Mouse (Mus musculus) CH12.LX (cell line): Measurements from ENCODE around the gene Alk. TPM values are rescaled to one million over a fixed set of nuclear protein-coding genes. Genes with fewer than 3 reads are reported as not detected.

ENCODE experiments used
- DNase-seq: peaks from one replicate; pipeline ENCODE4 v3.0.0-alpha.2; 2013; ENCODE audit errors: extremely low read depth
- H3K27ac ChIP-seq: 2 replicates; pipeline ENCODE4 v1.5.1; 2012; ENCODE audit warnings: low read depth, mild to moderate bottlenecking, control low read depth, moderate library complexity; ENCODE audit not compliant: insufficient read depth
- H3K27me3 ChIP-seq: replicated peaks from 2 replicates; pipeline ENCODE3; 2012; ENCODE audit warnings: inconsistent platforms
- H3K36me3 ChIP-seq, 2 experiments: replicated peaks in 1 of 2; 2 replicates each; pipeline versions ENCODE3 to v1.6.1; 2012; ENCODE audit warnings: inconsistent platforms in 1 of 2, low read length in 1 of 2, mild to moderate bottlenecking in 1 of 2, mixed read lengths in 1 of 2, moderate library complexity in 1 of 2; ENCODE audit not compliant: control insufficient read depth in 1 of 2, insufficient read depth in 1 of 2
- H3K4me1 ChIP-seq, 2 experiments: 2 replicates each; pipeline ENCODE4 v1.6.1; 2012; ENCODE audit warnings: inconsistent platforms in 1 of 2, moderate library complexity in 1 of 2; ENCODE audit not compliant: insufficient read depth in 2 of 2, control insufficient read depth in 1 of 2
- H3K4me2 ChIP-seq: 2 replicates; pipeline ENCODE4 v1.6.1; 2012; ENCODE audit warnings: low read depth, mild to moderate bottlenecking, control low read depth; ENCODE audit not compliant: poor library complexity, insufficient read depth, severe bottlenecking
- H3K4me3 ChIP-seq, 3 experiments: fragments of 150-350 bp in 1 of 3; sonication (generic) in 1 of 3; replicated peaks in 1 of 3; 2 replicates each; pipeline versions ENCODE3 to v1.5.1; 2011 to 2012; ENCODE audit warnings: low read depth in 2 of 3, low read length in 2 of 3, mild to moderate bottlenecking in 2 of 3, moderate library complexity in 2 of 3, control low read depth in 1 of 3, improper control_type of control experiment in 1 of 3, inconsistent platforms in 1 of 3, mixed read lengths in 1 of 3; ENCODE audit not compliant: poor library complexity in 1 of 3
- H3K79me2 ChIP-seq: replicated peaks from 2 replicates; pipeline ENCODE4 v1.6.1; 2012; ENCODE audit warnings: mild to moderate bottlenecking, moderate library complexity; ENCODE audit not compliant: control insufficient read depth, poor library complexity, insufficient read depth, severe bottlenecking; ENCODE audit errors: extremely low read depth
- H3K9ac ChIP-seq: 2 replicates; pipeline ENCODE4 v1.6.1; 2012; ENCODE audit warnings: low read depth, mild to moderate bottlenecking, control low read depth, moderate library complexity; ENCODE audit not compliant: insufficient read depth
- H3K9me3 ChIP-seq: replicated peaks from 2 replicates; pipeline ENCODE3; 2012; ENCODE audit warnings: low read length, inconsistent platforms, mixed read lengths
- BHLHE40 ChIP-seq: IDR thresholded peaks from 2 replicates; pipeline ENCODE4 v1.6.1; 2011; ENCODE audit warnings: mild to moderate bottlenecking, low read depth, low read length, improper control_type of control experiment
- CHD1 ChIP-seq: IDR thresholded peaks from 2 replicates; pipeline ENCODE4 v1.6.1; 2012; ENCODE audit warnings: low read depth, low read length, improper control_type of control experiment, inconsistent platforms
- CTCF ChIP-seq, 2 experiments: IDR thresholded peaks in 1 of 2; conservative IDR thresholded peaks in 1 of 2; 2 replicates each; pipeline ENCODE4 v1.5.1; 2011 to 2012; ENCODE audit warnings: low read depth in 2 of 2, low read length in 2 of 2, improper control_type of control experiment in 1 of 2, inconsistent platforms in 1 of 2, mild to moderate bottlenecking in 1 of 2, moderate library complexity in 1 of 2
- ELF1 ChIP-seq: IDR thresholded peaks from 2 replicates; pipeline ENCODE4 v1.6.1; 2014; ENCODE audit warnings: low read depth, mild to moderate bottlenecking, inconsistent platforms, low read length, improper control_type of control experiment
- EP300 ChIP-seq: IDR thresholded peaks from 2 replicates; pipeline ENCODE4 v1.6.1; 2011; ENCODE audit warnings: low read length, improper control_type of control experiment
- ETS1 ChIP-seq: conservative IDR thresholded peaks from 2 replicates; pipeline ENCODE4 v1.6.1; 2012; ENCODE audit warnings: low read depth, mild to moderate bottlenecking, inconsistent platforms, low read length, improper control_type of control experiment, moderate library complexity
- GABPA ChIP-seq: IDR thresholded peaks from 2 replicates; pipeline ENCODE4 v1.6.1; 2012; ENCODE audit warnings: low read depth, low read length, improper control_type of control experiment, inconsistent platforms; ENCODE audit not compliant: insufficient replicate concordance
- HCFC1 ChIP-seq: IDR thresholded peaks from 2 replicates; pipeline ENCODE4 v1.6.1; 2012; ENCODE audit warnings: low read depth, mild to moderate bottlenecking, inconsistent platforms, low read length, improper control_type of control experiment
- JUND ChIP-seq: conservative IDR thresholded peaks from 2 replicates; pipeline ENCODE4 v1.6.1; 2011; ENCODE audit warnings: low read depth, low read length, improper control_type of control experiment
- KAT2A ChIP-seq: IDR thresholded peaks from 2 replicates; pipeline ENCODE4 v1.6.1; 2012; ENCODE audit warnings: low read length, improper control_type of control experiment, inconsistent platforms; ENCODE audit not compliant: insufficient replicate concordance
- MAFK ChIP-seq: IDR thresholded peaks from 2 replicates; pipeline ENCODE4 v1.6.1; 2011; ENCODE audit warnings: low read length, improper control_type of control experiment; ENCODE audit not compliant: insufficient replicate concordance
- MXI1 ChIP-seq: IDR thresholded peaks from 2 replicates; pipeline ENCODE4 v1.6.1; 2011; ENCODE audit warnings: mild to moderate bottlenecking, low read depth, low read length, improper control_type of control experiment
- NELFE ChIP-seq: IDR thresholded peaks from 2 replicates; pipeline ENCODE4 v1.6.1; 2011; ENCODE audit warnings: low read depth, low read length, improper control_type of control experiment
- NRF1 ChIP-seq: IDR thresholded peaks from 2 replicates; pipeline ENCODE4 v1.6.1; 2014; ENCODE audit warnings: low read depth, mild to moderate bottlenecking, inconsistent platforms, low read length, improper control_type of control experiment, moderate library complexity
- POLR2A ChIP-seq: IDR thresholded peaks from 2 replicates; pipeline ENCODE4 v1.6.1; 2011; ENCODE audit warnings: low read depth, mild to moderate bottlenecking, improper control_type of control experiment, low read length
- RCOR1 ChIP-seq: conservative IDR thresholded peaks from 2 replicates; pipeline ENCODE4 v1.6.1; 2012; ENCODE audit warnings: low read depth, mild to moderate bottlenecking, inconsistent platforms, low read length, improper control_type of control experiment
- SIN3A ChIP-seq: IDR thresholded peaks from 2 replicates; pipeline ENCODE4 v1.6.1; 2012; ENCODE audit warnings: low read length, improper control_type of control experiment, inconsistent platforms
- SMC3 ChIP-seq: IDR thresholded peaks from 2 replicates; pipeline ENCODE4 v1.6.1; 2011; ENCODE audit warnings: low read depth, low read length, improper control_type of control experiment
- TBP ChIP-seq: conservative IDR thresholded peaks from 2 replicates; pipeline ENCODE4 v1.6.1; 2011; ENCODE audit warnings: low read depth, low read length, improper control_type of control experiment
- UBTF ChIP-seq: IDR thresholded peaks from 2 replicates; pipeline ENCODE4 v1.6.1; 2012; ENCODE audit warnings: low read depth, mild to moderate bottlenecking, inconsistent platforms, low read length, improper control_type of control experiment, moderate library complexity
- USF1 ChIP-seq: IDR thresholded peaks from 2 replicates; pipeline ENCODE4 v1.6.1; 2014; ENCODE audit warnings: low read depth, mild to moderate bottlenecking, inconsistent platforms, low read length, improper control_type of control experiment
- USF2 ChIP-seq: conservative IDR thresholded peaks from 2 replicates; pipeline ENCODE4 v1.6.1; 2011; ENCODE audit warnings: low read depth, low read length, improper control_type of control experiment
- ZKSCAN1 ChIP-seq: IDR thresholded peaks from 2 replicates; pipeline ENCODE4 v1.6.1; 2012; ENCODE audit warnings: low read depth, inconsistent platforms, low read length, improper control_type of control experiment, borderline replicate concordance
- ZMIZ1 ChIP-seq: IDR thresholded peaks from 2 replicates; pipeline ENCODE4 v1.6.1; 2012; ENCODE audit warnings: low read depth, mild to moderate bottlenecking, inconsistent platforms, low read length, improper control_type of control experiment
- ZNF384 ChIP-seq: IDR thresholded peaks from 2 replicates; pipeline ENCODE4 v1.6.1; 2012; ENCODE audit warnings: low read depth, low read length, improper control_type of control experiment, inconsistent platforms
- dilution Hi-C: fragments of 300-500 bp; cut with MboI; formaldehyde crosslinking; loops from 2 replicates; pipeline ENCODE4 v1.14.3; 2020; ENCODE audit warnings: low sequenced_read_pairs; ENCODE audit not compliant: extremely low pct_unique_long_range_greater_than_20kb, extremely low pct_ligation_motif_present
- in situ Hi-C: fragments of 300-500 bp; cut with MboI; formaldehyde crosslinking; loops from 3 replicates; pipeline ENCODE4 v1.14.3; 2019; ENCODE audit warnings: low sequenced_read_pairs, low pct_ligation_motif_present, low pct_unique_long_range_greater_than_20kb, mixed read lengths
- polyA plus RNA-seq: library from polyadenylated mRNA; unstranded; fragments of >175 nt; gene quantifications from 2 replicates; pipeline ENCODE4 v1.2.1, GENCODE M21; 2012; ENCODE audit warnings: low read depth; ENCODE audit not compliant: insufficient read length
- total RNA-seq, 2 experiments: library from RNA; depleted of rRNA; stranded (reverse); fragments of 300-350 nt in 1 of 2; fragments of >200 nt in 1 of 2; gene quantifications; 2 replicates each; pipeline ENCODE4 v1.2.3; 2012 to 2014

Gene Alk
- total and polyA plus RNA-seq, 3 experiments, result 0.38 to 0.63 (median 0.44) TPM

- H3K4me3 ChIP-seq, result no peak overlapping the region
- H3K9ac ChIP-seq, result no peak overlapping the region
- H3K27me3 ChIP-seq, result no peaks in the 10 kb centered on the region
- dilution Hi-C loops (no loop called here), in situ Hi-C loops (no loop called here)
- H3K36me3 ChIP-seq, result peaks cover 0 to 14% of the 10 kb centered on the region in 2 experiments
- DNase-seq, result no peak
- TF ChIP-seq JUND (no peak), CTCF (conservative IDR thresholded peaks at IDR 0.05 in 1 of 2, IDR thresholded peaks at IDR 0.05 in 1 of 2; ENCODE audit: low read depth in 2 of 2, low read length in 2 of 2) (no peak), ELF1 (no peak), ZMIZ1 (no peak), USF2 (no peak), HCFC1 (no peak), KAT2A (no peak), UBTF (no peak), GABPA (no peak), EP300 (no peak), TBP (no peak), RCOR1 (no peak), ETS1 (no peak)
- H3K4me2 ChIP-seq, result no peak overlapping the region
- H3K27ac ChIP-seq, result no peak overlapping the region
- H3K9me3 ChIP-seq, result peaks cover 2% of the 10 kb centered on the region
- no peaks in the 10 kb centered on the region for H3K79me2 ChIP-seq
- H3K4me1 ChIP-seq, result no peaks in the 10 kb centered on the region
Observed at GRCm38 (mm10) chr17:72158857-72159385, 445.5 kb downstream of the Alk start.

GRCm38 (mm10) chr17:72157830-72158629 is 446.4 kb downstream of the Alk start:
- Histone ChIP-seq H3K27me3 (no peaks in the 10 kb centered on the region), H3K4me3 (no peak overlapping the region), H3K27ac (no peak overlapping the region), H3K9ac (no peak overlapping the region), H3K9me3 (peaks cover 6% of the 10 kb centered on the region), H3K79me2 (no peaks in the 10 kb centered on the region), H3K4me2 (no peak overlapping the region), H3K36me3 (peaks cover 0 to 13% of the 10 kb centered on the region in 2 experiments), H3K4me1 (no peaks in the 10 kb centered on the region)
- dilution Hi-C loops (no loop called here), in situ Hi-C loops (no loop called here)
- TF ChIP-seq ZKSCAN1 (no peak), NRF1 (no peak), ELF1 (no peak), MAFK (no peak), MXI1 (no peak), GABPA (no peak), USF2 (no peak), SMC3 (no peak), CHD1 (no peak), NELFE (no peak), USF1 (no peak), HCFC1 (no peak), POLR2A (no peak), BHLHE40 (no peak), ZMIZ1 (no peak), TBP (no peak), JUND (no peak), SIN3A (no peak), ZNF384 (no peak)
- no peak for DNase-seq
